Mouse (Mus musculus): ENCODE data around the gene Pde7b.

- no peak for TF ChIP-seq USF2 (conservative IDR thresholded peaks at IDR 0.05; ENCODE audit: low read depth, low read length)
- TF ChIP-seq CHD1 (IDR thresholded peaks at IDR 0.05; ENCODE audit: low read depth, low read length): no peak
- TF ChIP-seq CTCF (conservative IDR thresholded peaks at IDR 0.05 in 1 of 2, IDR thresholded peaks at IDR 0.05 in 1 of 2; ENCODE audit: low read depth in 2 of 2, low read length in 2 of 2): no peak
- no peak for TF ChIP-seq E2F4 (IDR thresholded peaks at IDR 0.05; ENCODE audit: insufficient replicate concordance, low read depth, low read length)
- no peak for TF ChIP-seq SIN3A (IDR thresholded peaks at IDR 0.05; ENCODE audit: low read length)
- TF ChIP-seq TCF12 (IDR thresholded peaks at IDR 0.05; ENCODE audit: low read depth, low read length): no peak
- TF ChIP-seq HCFC1 (IDR thresholded peaks at IDR 0.05; ENCODE audit: low read depth, low read length): no peak
Observed at GRCm38 (mm10) chr10:20402941-20403340, 321.9 kb downstream of the Pde7b start.

All from CH12.LX (cell line).